Mouse (Mus musculus) ovary, postnatal 14 days (tissue): ENCODE results near the gene Micu1.
A peak's percentile ranks its signal among the peaks of the same experiment; 100 is the strongest.

Experiments
- DNase-seq: peaks from one replicate; pipeline ENCODE4 v3.0.0; 2022; ENCODE audit warnings: low spot score

The Micu1 gene

GRCm38 (mm10) chr10:59809991-59810574 lies 107.8 kb downstream of the Micu1 start:
- no peak for DNase-seq

GRCm38 (mm10) chr10:59812939-59813338 lies 110.7 kb downstream of the Micu1 start:
- no peak for DNase-seq

- no peak for DNase-seq
These were observed 111.5 kb downstream of the Micu1 start for GRCm38 (mm10) chr10:59813759-59814158.

GRCm38 (mm10) chr10:59814505-59815155 lies 112.4 kb downstream of the Micu1 start:
- peak; percentile 15 for DNase-seq

- DNase-seq: no peak
These were observed 114.3 kb downstream of the Micu1 start for GRCm38 (mm10) chr10:59816569-59816968.

- DNase-seq: no peak
These were observed 115.3 kb downstream of the Micu1 start for GRCm38 (mm10) chr10:59817528-59817927.

GRCm38 (mm10) chr10:59817991-59818390 lies 115.7 kb downstream of the Micu1 start:
- no peak for DNase-seq

- DNase-seq: no peak
These were observed 116.9 kb downstream of the Micu1 start for GRCm38 (mm10) chr10:59819146-59819545.

- DNase-seq: no peak
These were observed 118.6 kb downstream of the Micu1 start for GRCm38 (mm10) chr10:59820886-59821285.

GRCm38 (mm10) chr10:59821334-59822066 lies 119.2 kb downstream of the Micu1 start:
- no peak for DNase-seq

GRCm38 (mm10) chr10:59822857-59823256 lies 120.6 kb downstream of the Micu1 start:
- DNase-seq: no peak

- peak; percentile 11 for DNase-seq
These were observed 123.0 kb downstream of the Micu1 start for GRCm38 (mm10) chr10:59825137-59825812.

- DNase-seq: no peak
These were observed 127.6 kb downstream of the Micu1 start for GRCm38 (mm10) chr10:59829886-59830285.

GRCm38 (mm10) chr10:59831950-59832349 lies 129.7 kb downstream of the Micu1 start:
- DNase-seq: no peak

- no peak for DNase-seq
These were observed 133.3 kb downstream of the Micu1 start for GRCm38 (mm10) chr10:59835301-59836155.

GRCm38 (mm10) chr10:59837490-59837889 lies 135.2 kb downstream of the Micu1 start:
- no peak for DNase-seq

GRCm38 (mm10) chr10:59841434-59841833 lies 139.2 kb downstream of the Micu1 start:
- no peak for DNase-seq

GRCm38 (mm10) chr10:59843125-59843524 lies 140.8 kb downstream of the Micu1 start:
- no peak for DNase-seq

- no peak for DNase-seq
These were observed 142.4 kb downstream of the Micu1 start for GRCm38 (mm10) chr10:59844686-59845085.

GRCm38 (mm10) chr10:59846416-59846815 lies 144.1 kb downstream of the Micu1 start:
- DNase-seq: no peak

GRCm38 (mm10) chr10:59848079-59848877 lies 146.0 kb downstream of the Micu1 start:
- no peak for DNase-seq
